7 mouse cellular contexts compared by ENCODE assay signal in the genomic region with DNA sequence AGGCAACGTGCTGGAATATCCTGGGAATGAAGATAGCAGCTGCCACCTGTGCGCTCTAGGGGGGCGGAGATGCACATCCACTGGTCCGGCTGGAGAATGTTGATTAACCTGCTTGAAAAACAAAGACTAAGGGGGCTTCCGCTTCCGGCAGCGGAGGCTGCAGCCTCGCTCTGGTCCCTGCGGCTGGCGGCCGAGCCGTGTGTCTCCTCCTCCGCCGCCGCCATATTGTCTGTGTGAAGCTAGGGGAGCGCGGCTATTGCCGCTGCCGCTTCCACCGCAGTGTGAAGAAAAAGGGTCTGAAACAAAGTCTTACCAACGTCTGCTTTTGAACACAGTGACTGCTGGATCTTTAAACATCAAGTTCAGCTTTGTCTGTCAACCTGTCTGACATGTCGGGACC. TPM values are rescaled to one million over a fixed set of nuclear protein-coding genes. Genes with fewer than 3 reads are reported as not detected.
DNase-seq lines count a peak whose midpoint lies in the region; ATAC-seq lines count a peak whose summit lies in the region.
"Not testable (repeated sequence)": the region's sequence is repeated elsewhere in the genome, so short reads cannot be mapped to it uniquely, and the experiment has no call there.

A gene (plus strand): TSS at position 171 of the 400 bp plus-strand sequence.

- not testable (repeated sequence) for DNase-seq in adrenal gland, postnatal 14 days; gonadal fat pad, adult 2 months (ENCODE audit: low read depth); hindbrain, embryonic 14.5 days (ENCODE audit: low spot score); layer of hippocampus, postnatal 14 days (ENCODE audit: low spot score in 2 of 2)

- H3K4me2 ChIP-seq in forebrain, embryonic 13.5 days; hindbrain, embryonic 14.5 days (replicated peaks); liver, embryonic 12.5 days; midbrain, embryonic 12.5 days (replicated peaks): not testable (repeated sequence)

- ATAC-seq in forebrain, embryonic 13.5 days, result peak; percentile 87
- peak; percentile 73; the same call in 1 of the 2 replicates for ATAC-seq in hindbrain, embryonic 14.5 days (ENCODE audit: low FRiP score)
- ATAC-seq in liver, embryonic 12.5 days, result peak; percentile 80
- ATAC-seq in midbrain, embryonic 12.5 days (ENCODE audit: low FRiP score, low read depth), result peak; percentile 80; the same call in 1 of the 2 replicates

- not testable (repeated sequence) for H3K36me3 ChIP-seq in forebrain, embryonic 13.5 days (ENCODE audit: poor library complexity, severe bottlenecking); hindbrain, embryonic 14.5 days (replicated peaks; ENCODE audit: control insufficient read depth, insufficient read depth); liver, embryonic 12.5 days; midbrain, embryonic 12.5 days

- not testable (repeated sequence) for H3K27ac ChIP-seq in forebrain, embryonic 13.5 days; hindbrain, embryonic 14.5 days; liver, embryonic 12.5 days; midbrain, embryonic 12.5 days (replicated peaks)

- H3K4me3 ChIP-seq in forebrain, embryonic 13.5 days; hindbrain, embryonic 14.5 days (replicated peaks; ENCODE audit: low read length); liver, embryonic 12.5 days; midbrain, embryonic 12.5 days: not testable (repeated sequence)

- WGBS in forebrain, embryonic 13.5 days, result 94% methylated on average over 22 of the region's 22 CpGs
- 94% methylated on average over 21 of the region's 22 CpGs for WGBS in hindbrain, embryonic 14.5 days
- 87% methylated on average over 20 of the region's 22 CpGs for WGBS in liver, embryonic 12.5 days (ENCODE audit: insufficient replicate concordance)
- 92% methylated on average over 22 of the region's 22 CpGs for WGBS in midbrain, embryonic 12.5 days

- H3K9ac ChIP-seq in forebrain, embryonic 13.5 days; hindbrain, embryonic 14.5 days; liver, embryonic 12.5 days; midbrain, embryonic 12.5 days (replicated peaks): not testable (repeated sequence)

- not testable (repeated sequence) for H3K9me3 ChIP-seq in forebrain, embryonic 13.5 days (replicated peaks); hindbrain, embryonic 14.5 days (ENCODE audit: control insufficient read depth, low read length); liver, embryonic 12.5 days (replicated peaks); midbrain, embryonic 12.5 days

- H3K27me3 ChIP-seq in forebrain, embryonic 13.5 days; hindbrain, embryonic 14.5 days (ENCODE audit: control insufficient read depth, insufficient read depth, low read length); liver, embryonic 12.5 days (replicated peaks); midbrain, embryonic 12.5 days: not testable (repeated sequence)

- not testable (repeated sequence) for H3K4me1 ChIP-seq in forebrain, embryonic 13.5 days; hindbrain, embryonic 14.5 days (replicated peaks; ENCODE audit: control insufficient read depth, insufficient read depth, low read length); liver, embryonic 12.5 days; midbrain, embryonic 12.5 days

RNA-seq across cellular contexts. Expression of the gene that starts here (rescaled TPM):
- 41.3 and 41.6 TPM in 2 replicates for total RNA-seq in adrenal gland, postnatal 14 days (2021)
- polyA plus RNA-seq in forebrain, embryonic 13.5 days (2015; fragmentation: Nextera tagmentation; extraction: Ambion mirVana), result 0.71 and 0.75 TPM in 2 replicates
- polyA plus RNA-seq in gonadal fat pad, adult 2 months (2012; rRNA removed), result 10.1 and 10.9 TPM in 2 replicates
- 0.69 and 0.79 TPM in 2 replicates for polyA plus RNA-seq in hindbrain, embryonic 14.5 days (2014; fragmentation: Nextera tagmentation; extraction: Ambion mirVana)
- 10 to 100 TPM; 44.0 to 49.0 TPM for total RNA-seq in layer of hippocampus, postnatal 14 days (2021)
- polyA plus RNA-seq in liver, embryonic 12.5 days (2016; fragmentation: Nextera tagmentation; extraction: Ambion mirVana), result 0.18 and 0.29 TPM in 2 replicates
- 0.60 and 0.89 TPM in 2 replicates for polyA plus RNA-seq in midbrain, embryonic 12.5 days (2016; fragmentation: Nextera tagmentation; extraction: Ambion mirVana)

Comparison
In these comparisons a context has a peak if more than half of its experiments do, and no peak if none do; other contexts are left out.
1. Peak in ATAC-seq in forebrain, embryonic 13.5 days; RNA of the gene not detected or under 1 TPM.
2. Peak in ATAC-seq in hindbrain, embryonic 14.5 days; RNA of the gene not detected or under 1 TPM.
3. Peak in ATAC-seq in liver, embryonic 12.5 days; RNA of the gene not detected or under 1 TPM.
4. Peak in ATAC-seq in midbrain, embryonic 12.5 days; RNA of the gene not detected or under 1 TPM.